Mouse (Mus musculus): Measurements from ENCODE around the gene Bloc1s3.

GRCm38 (mm10) chr7:19473875-19474443 is 34.2 kb downstream of the Bloc1s3 start:
- peak; percentile 47; the same call in 1 of the 2 replicates for TF ChIP-seq POLR2A (IDR thresholded peaks at IDR 0.05; ENCODE audit: insufficient read depth, low read depth, low read length)
- no peak for TF ChIP-seq CTCF (IDR thresholded peaks at IDR 0.05; ENCODE audit: insufficient read depth, low read depth, low read length)
